Mouse (Mus musculus): ENCODE measurements around the gene Psmd9.

GRCm38 (mm10) chr5:123148073-123148722 lies 21.0 kb upstream of the Psmd9 start:
- TF ChIP-seq CTCF (IDR thresholded peaks at IDR 0.05; ENCODE audit: low read depth) (no peak), EP300 (optimal IDR thresholded peaks at IDR 0.05) (no peak)
